Mouse (Mus musculus): ENCODE measurements around the gene Krt36. TPM values are rescaled to one million over a fixed set of nuclear protein-coding genes. Genes with fewer than 3 reads are reported as not detected.

Gene Krt36
- polyA plus RNA-seq, 1 experiment = not detected

DNA sequence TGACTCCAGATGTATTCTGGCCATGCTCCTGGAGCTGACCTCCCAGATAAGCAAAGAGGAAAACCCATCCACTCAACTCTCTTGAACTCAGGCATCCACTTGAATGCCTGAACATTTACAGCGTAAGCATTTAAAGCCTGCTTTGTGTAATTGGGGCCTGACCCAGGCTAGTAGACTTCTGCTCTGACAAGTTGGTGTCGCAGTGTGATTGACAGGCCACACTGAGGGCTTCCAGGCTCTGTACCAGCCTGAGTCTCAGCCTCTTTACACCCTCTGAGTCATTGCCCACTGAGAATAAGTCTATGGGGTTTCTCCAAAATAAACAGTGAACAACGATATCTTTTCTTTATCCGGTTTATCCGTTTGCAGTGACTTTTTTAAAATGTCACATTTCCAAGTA lies 14.9 kb upstream of the Krt36 start:
- H3K27me3 ChIP-seq (ENCODE audit: control insufficient read depth, insufficient read depth, low read length) = no peaks in the 10 kb centered on the region
- WGBS = 86% methylated on average over 5 of the region's 5 CpGs

DNA sequence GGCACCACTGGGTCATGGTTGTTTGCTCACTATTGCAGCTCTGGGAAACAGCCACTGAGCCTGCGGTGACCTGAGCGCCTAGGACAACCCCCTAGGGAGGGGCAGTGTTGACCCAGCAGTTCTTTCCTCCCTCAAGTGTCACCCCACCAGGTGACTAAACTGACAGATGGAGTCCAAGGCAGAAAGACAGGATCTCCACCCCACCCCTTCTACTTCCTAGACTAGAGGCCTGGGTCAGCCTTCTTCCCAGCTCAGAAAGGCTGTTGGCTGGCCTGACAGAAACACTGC lies 8.3 kb upstream of the Krt36 start:
- no peaks in the 10 kb centered on the region for H3K4me1 ChIP-seq (ENCODE audit: control insufficient read depth, insufficient read depth, insufficient read length)
- H3K27me3 ChIP-seq (ENCODE audit: control insufficient read depth, insufficient read depth, low read length) = no peaks in the 10 kb centered on the region
- H3K27ac ChIP-seq (ENCODE audit: insufficient read depth, low read length) = no peak overlapping the region
- no peak for TF ChIP-seq CTCF (IDR thresholded peaks at IDR 0.05; ENCODE audit: extremely low read depth, insufficient read depth, insufficient read length, insufficient replicate concordance)
- TF ChIP-seq POLR2A (IDR thresholded peaks at IDR 0.05; ENCODE audit: low read depth, low read length) = no peak
- WGBS = 81% methylated on average over 2 of the region's 2 CpGs
- DNase-seq (ENCODE audit: low read depth in 1 of 2, low spot score in 2 of 2) = no peak
- no peak overlapping the region for H3K4me3 ChIP-seq (ENCODE audit: extremely low read depth, insufficient read depth, insufficient read length)
- no peaks in the 10 kb centered on the region for H3K36me3 ChIP-seq (ENCODE audit: control insufficient read depth, insufficient read depth, low read length)

More for the DNA sequence above, 14.9 kb upstream of the Krt36 start:
- Histone ChIP-seq H3K4me1 (ENCODE audit: control insufficient read depth, insufficient read depth, insufficient read length) (no peaks in the 10 kb centered on the region), H3K36me3 (ENCODE audit: control insufficient read depth, insufficient read depth, low read length) (no peaks in the 10 kb centered on the region), H3K4me3 (ENCODE audit: extremely low read depth, insufficient read depth, insufficient read length) (no peak overlapping the region), H3K27ac (ENCODE audit: insufficient read depth, low read length) (no peak overlapping the region)
- DNase-seq (ENCODE audit: low read depth in 1 of 2, low spot score in 2 of 2) = no peak
- TF ChIP-seq POLR2A (IDR thresholded peaks at IDR 0.05; ENCODE audit: low read depth, low read length) = no peak
- TF ChIP-seq CTCF (IDR thresholded peaks at IDR 0.05; ENCODE audit: extremely low read depth, insufficient read depth, insufficient read length, insufficient replicate concordance) = no peak

DNA sequence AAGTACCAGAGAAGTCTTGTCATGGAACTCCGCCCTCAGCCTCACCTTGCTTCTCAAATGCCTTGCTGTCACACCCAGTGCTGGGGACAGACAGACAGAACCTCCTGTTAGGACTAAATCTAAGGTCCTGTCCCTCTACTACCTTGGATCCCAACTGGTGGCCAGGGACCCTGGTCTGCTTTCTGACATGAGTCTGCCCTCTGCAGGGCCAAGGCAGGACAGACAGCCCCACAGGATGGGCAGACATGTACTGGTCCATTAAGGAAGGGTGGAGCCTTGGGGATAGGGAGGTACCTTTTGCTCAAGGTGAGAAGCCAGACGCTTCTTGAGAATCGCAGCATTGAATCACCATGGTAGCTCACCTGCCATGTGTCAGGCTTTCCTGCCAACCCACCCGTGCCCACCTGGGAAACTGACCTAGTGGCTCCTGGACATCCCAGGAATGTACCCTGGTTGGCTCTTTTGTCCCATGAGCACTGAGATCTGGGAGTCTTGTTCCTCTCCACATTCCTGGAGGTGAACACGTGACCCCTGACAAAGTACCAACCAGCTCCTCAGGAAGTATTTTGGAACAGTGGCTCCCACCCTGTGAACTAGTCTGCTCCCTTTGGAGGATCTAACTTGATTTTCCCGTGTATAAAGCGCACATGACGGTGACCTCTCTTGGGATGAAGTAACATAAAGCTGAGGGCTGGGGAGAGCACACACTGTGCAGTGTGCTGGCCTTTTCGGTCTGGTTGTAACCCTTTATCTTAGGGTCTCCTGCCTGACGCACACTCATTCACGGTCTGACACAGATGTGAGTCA lies 7.7 kb upstream of the Krt36 start:
- H3K4me3 ChIP-seq (ENCODE audit: extremely low read depth, insufficient read depth, insufficient read length) = no peak overlapping the region
- DNase-seq (ENCODE audit: low read depth in 1 of 2, low spot score in 2 of 2) = no peak
- H3K27me3 ChIP-seq (ENCODE audit: control insufficient read depth, insufficient read depth, low read length) = no peaks in the 10 kb centered on the region
- H3K4me1 ChIP-seq (ENCODE audit: control insufficient read depth, insufficient read depth, insufficient read length) = no peaks in the 10 kb centered on the region
- TF ChIP-seq CTCF (IDR thresholded peaks at IDR 0.05; ENCODE audit: extremely low read depth, insufficient read depth, insufficient read length, insufficient replicate concordance) (no peak), POLR2A (IDR thresholded peaks at IDR 0.05; ENCODE audit: low read depth, low read length) (no peak)
- H3K36me3 ChIP-seq (ENCODE audit: control insufficient read depth, insufficient read depth, low read length) = no peaks in the 10 kb centered on the region
- WGBS = 85% methylated on average over 11 of the region's 11 CpGs
- no peak overlapping the region for H3K27ac ChIP-seq (ENCODE audit: insufficient read depth, low read length)

DNA sequence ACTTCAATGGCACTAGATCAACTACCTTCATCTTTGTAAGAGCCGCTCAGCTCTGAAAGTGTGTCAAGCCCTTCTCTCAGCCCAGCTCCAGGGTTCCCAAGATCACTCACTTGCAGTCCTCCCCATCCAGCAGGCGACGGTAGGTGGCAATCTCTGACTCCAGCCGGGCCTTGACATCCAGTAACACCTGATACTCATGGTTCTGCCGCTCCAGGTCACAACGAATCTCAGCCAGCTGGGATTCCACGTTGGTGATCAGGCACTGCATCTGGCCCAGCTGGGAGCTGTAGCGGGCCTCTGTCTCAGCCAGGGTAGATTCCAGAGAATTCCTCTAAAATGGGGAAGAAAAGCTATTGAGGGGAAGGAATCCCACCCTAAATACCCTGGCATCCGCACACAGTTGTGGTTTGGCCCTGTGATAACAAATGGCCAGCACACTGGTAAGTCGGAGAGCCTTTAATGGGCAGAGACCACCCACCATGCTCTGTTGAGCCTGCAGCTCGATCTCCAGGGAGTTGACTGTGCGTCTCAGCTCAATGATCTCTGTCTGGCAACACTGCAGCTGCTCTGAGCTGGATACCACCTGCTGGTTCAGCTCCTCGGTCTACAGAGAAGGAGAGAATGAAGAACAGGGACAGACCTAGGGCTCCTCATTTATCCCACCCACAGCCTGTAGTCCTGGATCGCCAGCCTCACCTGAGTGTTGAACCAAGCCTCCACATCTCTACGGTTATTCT lies 2.6 kb downstream of the Krt36 start:
- 63% methylated on average over 15 of the region's 15 CpGs for WGBS

DNA sequence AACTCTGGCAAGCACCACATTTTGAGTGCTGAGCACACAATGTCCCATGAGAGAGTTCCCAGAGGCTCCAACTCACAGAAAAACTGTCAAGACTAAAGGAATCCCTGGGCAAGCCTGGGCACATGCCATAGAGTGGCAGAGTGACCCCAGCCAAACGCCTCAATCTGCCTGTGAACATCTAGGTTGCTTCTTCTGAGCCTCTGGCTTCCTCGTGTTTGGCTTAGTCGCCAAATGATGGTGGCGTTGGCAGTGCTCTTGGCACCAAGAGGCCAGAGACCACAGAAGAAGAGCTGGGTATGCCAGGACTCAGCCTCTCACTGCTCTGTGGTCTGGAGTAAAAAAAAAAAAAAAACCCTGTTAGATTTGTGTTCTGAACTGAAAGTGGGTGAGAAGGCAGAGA lies 5.0 kb downstream of the Krt36 start:
- WGBS = 73% methylated on average over 4 of the region's 4 CpGs
- Histone ChIP-seq H3K27me3 (ENCODE audit: control insufficient read depth, insufficient read depth, low read length) (no peaks in the 10 kb centered on the region), H3K4me3 (ENCODE audit: extremely low read depth, insufficient read depth, insufficient read length) (no peak overlapping the region), H3K36me3 (ENCODE audit: control insufficient read depth, insufficient read depth, low read length) (no peaks in the 10 kb centered on the region), H3K4me1 (ENCODE audit: control insufficient read depth, insufficient read depth, insufficient read length) (no peaks in the 10 kb centered on the region; the same call in 1 of the 2 replicates), H3K27ac (ENCODE audit: insufficient read depth, low read length) (no peak overlapping the region)
- no peak for TF ChIP-seq POLR2A (IDR thresholded peaks at IDR 0.05; ENCODE audit: low read depth, low read length)
- no peak for TF ChIP-seq CTCF (IDR thresholded peaks at IDR 0.05; ENCODE audit: extremely low read depth, insufficient read depth, insufficient read length, insufficient replicate concordance)
- DNase-seq (ENCODE audit: low read depth in 1 of 2, low spot score in 2 of 2) = no peak

More for the DNA sequence above, 2.6 kb downstream of the Krt36 start:
- no peak overlapping the region for H3K27ac ChIP-seq (ENCODE audit: insufficient read depth, low read length)
- H3K27me3 ChIP-seq (ENCODE audit: control insufficient read depth, insufficient read depth, low read length) = no peaks in the 10 kb centered on the region
- H3K4me1 ChIP-seq (ENCODE audit: control insufficient read depth, insufficient read depth, insufficient read length) = no peaks in the 10 kb centered on the region; the same call in 1 of the 2 replicates
- H3K36me3 ChIP-seq (ENCODE audit: control insufficient read depth, insufficient read depth, low read length) = no peaks in the 10 kb centered on the region
- H3K4me3 ChIP-seq (ENCODE audit: extremely low read depth, insufficient read depth, insufficient read length) = no peak overlapping the region
- no peak for DNase-seq (ENCODE audit: low read depth in 1 of 2, low spot score in 2 of 2)
- TF ChIP-seq POLR2A (IDR thresholded peaks at IDR 0.05; ENCODE audit: low read depth, low read length) (no peak), CTCF (IDR thresholded peaks at IDR 0.05; ENCODE audit: extremely low read depth, insufficient read depth, insufficient read length, insufficient replicate concordance) (no peak)

DNA sequence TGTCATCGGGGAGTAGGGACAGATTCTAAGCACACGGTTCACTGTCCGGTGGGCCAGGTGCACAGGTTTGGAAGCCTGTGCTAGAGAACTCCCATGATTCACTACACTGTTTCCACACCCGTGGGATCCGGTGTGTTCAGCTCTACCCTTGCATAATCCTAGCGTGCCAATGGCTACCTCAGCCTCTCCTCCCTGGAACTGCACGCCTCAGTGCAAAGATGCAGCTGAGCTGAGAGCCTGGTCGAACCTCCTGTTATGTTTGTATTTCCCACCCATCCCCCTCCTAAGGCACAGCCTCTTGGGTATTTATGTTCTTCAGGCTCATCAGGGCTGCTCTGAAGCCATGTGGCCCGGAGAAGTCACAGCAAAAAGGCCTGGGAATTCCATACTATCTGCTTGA lies 7.6 kb downstream of the Krt36 start:
- Histone ChIP-seq H3K27me3 (ENCODE audit: control insufficient read depth, insufficient read depth, low read length) (no peaks in the 10 kb centered on the region), H3K4me1 (ENCODE audit: control insufficient read depth, insufficient read depth, insufficient read length) (no peaks in the 10 kb centered on the region; the same call in 1 of the 2 replicates), H3K27ac (ENCODE audit: insufficient read depth, low read length) (no peak overlapping the region), H3K36me3 (ENCODE audit: control insufficient read depth, insufficient read depth, low read length) (no peaks in the 10 kb centered on the region), H3K4me3 (ENCODE audit: extremely low read depth, insufficient read depth, insufficient read length) (no peak overlapping the region)
- WGBS = 82% methylated on average over 9 of the region's 9 CpGs
- no peak for TF ChIP-seq CTCF (IDR thresholded peaks at IDR 0.05; ENCODE audit: extremely low read depth, insufficient read depth, insufficient read length, insufficient replicate concordance)
- no peak for TF ChIP-seq POLR2A (IDR thresholded peaks at IDR 0.05; ENCODE audit: low read depth, low read length)
- DNase-seq (ENCODE audit: low read depth in 1 of 2, low spot score in 2 of 2) = no peak

DNA sequence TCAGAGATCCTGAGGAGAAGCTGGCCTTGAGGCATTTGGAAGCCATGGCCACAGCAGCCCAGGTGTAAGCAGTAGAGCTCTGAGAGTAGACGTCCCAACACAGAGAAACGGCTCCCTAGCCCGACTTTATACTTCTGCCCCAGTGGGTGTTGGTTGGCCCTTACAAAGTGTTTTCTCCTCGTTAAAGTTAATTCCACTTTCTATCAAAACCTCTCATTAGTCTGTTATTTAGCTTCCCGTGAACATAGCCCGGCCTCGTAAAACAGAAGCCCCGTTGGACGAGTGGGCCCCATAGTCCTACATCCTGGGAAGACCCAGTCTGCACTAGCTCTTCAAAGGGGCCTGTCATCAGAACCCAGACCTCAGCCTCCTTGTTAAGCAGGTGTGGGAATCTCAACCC lies 9.3 kb downstream of the Krt36 start, which contains the start of gene Krt35:
TSS of gene Krt35 (minus strand) at position 101 of the 400 bp plus-strand sequence.
- no peaks in the 10 kb centered on the region for H3K36me3 ChIP-seq (ENCODE audit: control insufficient read depth, insufficient read depth, low read length)
- no peak for DNase-seq (ENCODE audit: low read depth in 1 of 2, low spot score in 2 of 2)

More for the DNA sequence above, 9.3 kb downstream of the Krt36 start, which contains the start of gene Krt35:
- Histone ChIP-seq H3K4me3 (ENCODE audit: extremely low read depth, insufficient read depth, insufficient read length) (no peak within 1 kb of the TSS), H3K4me1 (ENCODE audit: control insufficient read depth, insufficient read depth, insufficient read length) (no peaks in the 10 kb centered on the region), H3K27ac (ENCODE audit: insufficient read depth, low read length) (no peak within 1 kb of the TSS), H3K27me3 (ENCODE audit: control insufficient read depth, insufficient read depth, low read length) (no peaks in the 10 kb centered on the region)
- WGBS = 85% methylated on average over 9 of the region's 9 CpGs
- no peak for TF ChIP-seq POLR2A (IDR thresholded peaks at IDR 0.05; ENCODE audit: low read depth, low read length)
- no peak for TF ChIP-seq CTCF (IDR thresholded peaks at IDR 0.05; ENCODE audit: extremely low read depth, insufficient read depth, insufficient read length, insufficient replicate concordance)
